Mouse (Mus musculus) neural tube, embryonic 11.5 days (tissue): Measurements from ENCODE around the gene Dnajb14. TPM values are rescaled to one million over a fixed set of nuclear protein-coding genes. Genes with fewer than 3 reads are reported as not detected.
"Not testable (repeated sequence)": the region's sequence is repeated elsewhere in the genome, so short reads cannot be mapped to it uniquely, and the experiment has no call there.

Experiments
- ATAC-seq: fragments of 200-750 bp; cut with Nextera tagmentation; 2 replicates; pipeline ENCODE4 v1.8.0; 2017; ENCODE audit warnings: moderate number of reproducible peaks, mild to moderate bottlenecking, moderate TSS enrichment, moderate library complexity; ENCODE audit not compliant: insufficient read depth, low FRiP score, low TSS enrichment
- DNase-seq: peaks from one replicate; pipeline ENCODE4 v3.0.0-alpha.2; 2015; ENCODE audit warnings: low spot score
- H3K27ac ChIP-seq: fragments of 300-500 bp; sonication (generic); 2 replicates; pipeline ENCODE4 v1.5.1; 2014; ENCODE audit warnings: low read depth, mild to moderate bottlenecking, low read length
- H3K27me3 ChIP-seq: fragments of 300-500 bp; sonication (generic); 2 replicates; pipeline ENCODE4 v1.6.1; 2014; ENCODE audit warnings: mild to moderate bottlenecking, low read length, mixed read lengths; ENCODE audit not compliant: control insufficient read depth, insufficient read depth
- H3K36me3 ChIP-seq: fragments of 300-500 bp; sonication (generic); 2 replicates; pipeline ENCODE4 v1.6.1; 2014; ENCODE audit warnings: mild to moderate bottlenecking, low read length, moderate library complexity, mixed read lengths; ENCODE audit not compliant: control insufficient read depth, insufficient read depth
- H3K4me1 ChIP-seq: fragments of 300-500 bp; sonication (generic); 2 replicates; pipeline ENCODE4 v1.6.1; 2014; ENCODE audit warnings: low read length, mixed read lengths; ENCODE audit not compliant: control insufficient read depth, insufficient read depth
- H3K4me2 ChIP-seq: fragments of 300-500 bp; sonication (generic); 2 replicates; pipeline ENCODE4 v1.6.1; 2014; ENCODE audit warnings: low read depth, mild to moderate bottlenecking, moderate library complexity
- H3K4me3 ChIP-seq: fragments of 300-500 bp; sonication (generic); 2 replicates; pipeline ENCODE4 v1.5.1; 2014; ENCODE audit warnings: low read depth, low read length
- H3K9ac ChIP-seq: fragments of 300-500 bp; sonication (generic); 2 replicates; pipeline ENCODE4 v1.6.1; 2014; ENCODE audit warnings: mild to moderate bottlenecking, low read length
- H3K9me3 ChIP-seq: fragments of 300-500 bp; sonication (generic); 2 replicates; pipeline ENCODE4 v1.6.1; 2016; ENCODE audit warnings: low read length; ENCODE audit not compliant: control insufficient read depth
- WGBS: fragments of 180-500 bp; shearing (Covaris S2); extraction: QIAGEN DNeasy Blood & Tissue Kit; methylation state at CpG from one replicate; pipeline ENCODE4 v1.1.7; 2014; 5-methylcytosine and 5-hydroxymethylcytosine counted together
- polyA plus RNA-seq: library from polyadenylated mRNA; unstranded; fragments of >200 nt; fragmentation: Nextera tagmentation; extraction: Ambion mirVana; gene quantifications from 2 replicates; pipeline ENCODE4 v1.2.1, GENCODE M21; 2014

Gene Dnajb14
- polyA plus RNA-seq, 1 experiment from 2014 or later, result 8.7 TPM

DNA sequence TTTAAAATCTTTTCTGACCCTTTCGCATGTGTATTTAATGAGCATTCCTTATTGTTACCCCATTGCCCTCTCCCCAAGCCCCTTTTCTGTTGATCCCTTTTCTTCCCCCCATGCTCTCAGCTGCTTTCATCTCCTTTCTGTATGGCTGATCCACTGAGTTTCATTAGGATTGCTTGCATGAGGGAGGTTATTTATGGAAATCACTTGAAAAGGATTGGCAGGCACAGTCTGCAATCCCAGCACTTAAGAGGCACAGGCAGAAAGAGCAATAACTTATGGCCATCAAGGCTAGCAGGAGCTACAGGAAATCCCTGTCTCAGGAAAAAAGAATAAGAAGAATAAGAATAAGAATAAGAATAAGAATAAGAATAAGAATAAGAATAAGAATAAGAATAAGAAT, 30.9 kb upstream of the Dnajb14 start:
- no peaks in the 10 kb centered on the region for H3K4me1 ChIP-seq
- H3K9ac ChIP-seq, result no peak overlapping the region
- 86% methylated on average over 1 of the region's 1 CpGs for WGBS
- H3K27me3 ChIP-seq, result no peaks in the 10 kb centered on the region
- no peak overlapping the region for H3K4me2 ChIP-seq
- H3K9me3 ChIP-seq, result no peaks in the 10 kb centered on the region
- H3K36me3 ChIP-seq, result no peaks in the 10 kb centered on the region
- H3K27ac ChIP-seq, result no peak overlapping the region
- no peak overlapping the region for H3K4me3 ChIP-seq
- no peak for DNase-seq
- no peak for ATAC-seq

DNA sequence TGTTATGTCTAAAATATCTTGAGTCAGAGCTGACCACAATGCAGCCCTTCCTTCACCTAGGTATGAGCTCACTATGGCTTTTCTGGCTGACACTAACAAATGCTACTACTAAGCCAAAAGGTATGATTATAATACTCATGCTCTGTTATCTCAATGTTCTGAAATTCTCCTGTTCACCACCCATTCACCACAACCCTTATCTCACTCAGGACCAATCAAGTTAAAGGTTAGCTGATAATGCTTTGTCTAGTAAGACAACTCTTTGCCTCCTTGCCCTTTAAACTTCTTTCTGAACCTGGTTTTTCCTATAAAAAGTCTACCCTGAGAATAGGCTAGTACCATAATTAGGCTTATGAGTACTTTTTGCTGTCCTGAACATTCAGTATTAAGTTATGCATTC, 29.3 kb upstream of the Dnajb14 start:
- ATAC-seq (no peak), DNase-seq (no peak)
- no peaks in the 10 kb centered on the region for H3K36me3 ChIP-seq
- no peak overlapping the region for H3K4me2 ChIP-seq
- no peak overlapping the region for H3K4me3 ChIP-seq
- H3K27me3 ChIP-seq, result no peaks in the 10 kb centered on the region
- H3K27ac ChIP-seq, result no peak overlapping the region
- no peaks in the 10 kb centered on the region for H3K4me1 ChIP-seq
- H3K9ac ChIP-seq, result no peak overlapping the region
- no peaks in the 10 kb centered on the region for H3K9me3 ChIP-seq

DNA sequence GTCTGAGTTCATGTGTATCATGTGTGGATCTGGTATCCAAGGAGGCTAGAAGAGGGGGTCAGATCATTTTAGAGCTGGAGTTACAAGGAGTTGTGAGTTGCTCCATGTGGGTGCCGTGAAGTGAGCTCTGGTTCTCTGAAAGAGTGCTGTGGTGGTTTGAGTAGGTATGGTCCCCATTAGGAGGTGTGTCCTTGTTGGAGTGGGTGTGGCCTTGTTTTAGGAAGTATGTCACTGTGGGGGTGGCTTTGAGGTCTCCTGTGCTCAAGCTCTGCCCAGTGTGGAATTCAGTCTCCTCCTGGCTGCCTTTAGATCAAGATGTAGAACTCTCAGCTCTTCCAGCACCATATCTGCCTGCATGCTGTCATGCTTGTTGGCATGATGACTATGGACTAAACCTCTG, 24.5 kb upstream of the Dnajb14 start:
- no peaks in the 10 kb centered on the region for H3K27me3 ChIP-seq
- H3K4me1 ChIP-seq, result no peaks in the 10 kb centered on the region
- 84% methylated on average over 1 of the region's 1 CpGs for WGBS
- no peaks in the 10 kb centered on the region for H3K36me3 ChIP-seq
- no peaks in the 10 kb centered on the region for H3K9me3 ChIP-seq
- H3K4me2 ChIP-seq, result no peak overlapping the region
- no peak overlapping the region for H3K27ac ChIP-seq
- no peak for DNase-seq
- no peak overlapping the region for H3K4me3 ChIP-seq
- ATAC-seq, result no peak
- H3K9ac ChIP-seq, result no peak overlapping the region

DNA sequence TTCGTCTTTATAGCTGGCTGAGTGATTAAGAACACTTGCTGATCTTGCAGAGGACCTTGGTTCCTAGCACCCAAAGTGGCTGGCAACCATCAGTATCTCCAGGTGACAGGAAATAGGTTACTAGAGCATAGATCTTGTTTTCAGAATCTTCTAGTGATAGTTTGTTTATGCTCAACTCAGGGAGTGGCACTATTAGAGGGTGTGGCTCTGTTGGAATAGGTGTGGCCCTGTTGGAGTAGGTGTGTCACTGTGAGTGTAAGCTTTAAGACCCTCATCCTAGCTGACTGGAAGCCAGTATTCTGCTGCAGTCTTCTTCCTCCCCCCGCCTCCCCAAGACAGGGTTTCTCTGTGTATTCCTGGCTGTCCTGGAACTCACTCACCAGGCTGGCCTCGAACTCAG, 23.2 kb upstream of the Dnajb14 start:
- no peak for ATAC-seq
- DNase-seq, result no peak
- WGBS, result 87% methylated on average over 3 of the region's 3 CpGs

DNA sequence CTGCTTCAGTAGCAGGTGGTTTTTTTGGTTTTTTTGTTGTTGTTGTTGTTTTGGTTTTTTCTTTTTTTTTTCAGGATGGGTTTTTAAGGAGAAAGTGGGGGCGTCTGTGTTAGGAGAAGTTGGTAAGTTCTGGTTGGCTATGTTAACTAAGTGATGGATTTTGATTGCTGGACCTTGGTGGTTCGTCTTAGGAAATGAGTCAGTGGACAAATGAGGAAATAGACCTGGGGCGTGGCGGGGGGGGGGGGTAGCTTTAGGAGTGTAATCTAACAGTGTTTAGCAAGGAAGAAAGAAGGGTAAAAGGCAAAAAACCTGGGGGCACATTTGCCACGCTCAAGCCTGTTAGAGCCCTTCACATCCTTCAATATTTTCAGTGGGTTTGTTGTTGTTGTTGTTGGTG, 20.9 kb upstream of the Dnajb14 start:
- no peak for DNase-seq
- no peak overlapping the region for H3K4me2 ChIP-seq
- H3K27me3 ChIP-seq, result no peaks in the 10 kb centered on the region
- no peak for ATAC-seq
- H3K9ac ChIP-seq, result no peak overlapping the region
- no peak overlapping the region for H3K4me3 ChIP-seq
- H3K4me1 ChIP-seq, result no peaks in the 10 kb centered on the region
- no peaks in the 10 kb centered on the region for H3K36me3 ChIP-seq
- H3K27ac ChIP-seq, result no peak overlapping the region
- H3K9me3 ChIP-seq, result no peaks in the 10 kb centered on the region
- WGBS, result 86% methylated on average over 5 of the region's 5 CpGs

More for the DNA sequence above, 23.2 kb upstream of the Dnajb14 start:
- Histone ChIP-seq H3K36me3 (no peaks in the 10 kb centered on the region), H3K27ac (no peak overlapping the region), H3K9ac (no peak overlapping the region), H3K9me3 (no peaks in the 10 kb centered on the region), H3K27me3 (no peaks in the 10 kb centered on the region), H3K4me3 (no peak overlapping the region), H3K4me2 (no peak overlapping the region), H3K4me1 (no peaks in the 10 kb centered on the region)

DNA sequence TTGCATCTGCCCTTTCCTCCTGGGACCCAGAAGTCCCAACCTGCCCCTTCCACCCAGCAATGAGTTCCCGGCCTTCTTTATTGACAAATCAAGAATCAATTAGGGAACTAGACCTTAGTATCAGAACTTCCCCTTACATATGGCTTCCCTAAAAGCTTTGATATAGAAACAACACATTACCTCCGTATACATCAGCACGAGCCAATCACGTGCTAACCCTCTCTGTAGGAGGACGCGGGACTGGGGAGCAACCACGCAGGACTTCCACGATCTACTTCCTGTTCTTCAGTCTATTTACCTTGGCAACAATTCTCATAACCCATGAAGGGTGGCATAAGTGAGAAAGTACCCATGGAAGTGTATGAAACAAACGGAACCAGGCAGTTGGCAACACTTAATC, 19.1 kb upstream of the Dnajb14 start:
- H3K9me3 ChIP-seq, result no peaks in the 10 kb centered on the region
- no peak overlapping the region for H3K4me2 ChIP-seq
- ATAC-seq (no peak), DNase-seq (no peak)
- H3K4me3 ChIP-seq, result no peak overlapping the region
- H3K27ac ChIP-seq, result no peak overlapping the region
- 95% methylated on average over 9 of the region's 9 CpGs for WGBS
- H3K27me3 ChIP-seq, result no peaks in the 10 kb centered on the region
- H3K36me3 ChIP-seq, result no peaks in the 10 kb centered on the region
- H3K9ac ChIP-seq, result no peak overlapping the region
- no peaks in the 10 kb centered on the region for H3K4me1 ChIP-seq

DNA sequence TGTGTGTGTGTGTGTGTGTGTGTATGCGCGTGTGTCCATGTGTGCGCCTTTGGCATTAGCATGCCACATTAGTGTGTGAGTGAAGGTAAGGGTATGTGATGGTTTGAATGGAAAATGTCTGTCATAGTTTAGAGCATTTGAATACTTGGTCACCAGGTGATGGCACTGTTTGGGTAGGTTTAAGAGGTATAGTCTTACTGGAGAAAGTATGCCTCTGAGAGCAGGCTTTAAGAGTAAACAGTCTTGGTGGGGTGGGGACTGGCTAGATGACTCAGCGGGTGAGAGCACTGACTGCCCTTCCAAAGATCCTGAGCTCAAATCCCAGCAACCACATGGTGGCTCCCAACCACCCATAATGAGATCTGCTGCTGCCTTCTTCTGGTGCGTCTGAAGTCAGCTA, 17.8 kb upstream of the Dnajb14 start:
- H3K36me3 ChIP-seq, result no peaks in the 10 kb centered on the region
- no peak for ATAC-seq
- WGBS, result 89% methylated on average over 5 of the region's 5 CpGs

DNA sequence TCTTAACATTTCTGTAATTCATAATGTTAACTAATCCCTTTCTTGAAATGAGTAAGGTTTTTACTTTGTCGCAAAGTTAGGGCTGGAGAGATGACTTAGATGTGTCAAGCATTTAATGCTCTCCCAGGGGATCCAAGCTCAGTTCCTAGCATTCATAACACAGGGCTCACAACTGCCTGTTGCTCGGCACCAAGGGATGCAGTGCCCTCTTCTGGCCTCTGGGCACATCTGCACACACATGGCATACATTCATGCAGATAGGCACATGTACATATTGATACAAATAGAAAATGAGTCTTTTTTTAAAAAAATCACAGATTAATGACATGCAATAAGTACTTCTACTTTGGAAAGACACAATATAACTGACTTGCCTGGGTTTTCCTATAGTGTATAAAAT, 16.3 kb upstream of the Dnajb14 start:
- DNase-seq, result no peak
- H3K27ac ChIP-seq, result no peak overlapping the region
- WGBS, result 89% methylated on average over 2 of the region's 2 CpGs
- H3K27me3 ChIP-seq, result no peaks in the 10 kb centered on the region
- no peak overlapping the region for H3K4me3 ChIP-seq
- no peak for ATAC-seq
- H3K4me2 ChIP-seq, result no peak overlapping the region
- no peaks in the 10 kb centered on the region for H3K4me1 ChIP-seq
- H3K36me3 ChIP-seq, result no peaks in the 10 kb centered on the region
- no peak overlapping the region for H3K9ac ChIP-seq
- no peaks in the 10 kb centered on the region for H3K9me3 ChIP-seq

More for the DNA sequence above, 17.8 kb upstream of the Dnajb14 start:
- no peak overlapping the region for H3K4me3 ChIP-seq
- H3K4me2 ChIP-seq, result no peak overlapping the region
- H3K9ac ChIP-seq, result no peak overlapping the region
- no peak for DNase-seq
- no peaks in the 10 kb centered on the region for H3K9me3 ChIP-seq
- no peak overlapping the region for H3K27ac ChIP-seq
- H3K4me1 ChIP-seq, result no peaks in the 10 kb centered on the region
- no peaks in the 10 kb centered on the region for H3K27me3 ChIP-seq

DNA sequence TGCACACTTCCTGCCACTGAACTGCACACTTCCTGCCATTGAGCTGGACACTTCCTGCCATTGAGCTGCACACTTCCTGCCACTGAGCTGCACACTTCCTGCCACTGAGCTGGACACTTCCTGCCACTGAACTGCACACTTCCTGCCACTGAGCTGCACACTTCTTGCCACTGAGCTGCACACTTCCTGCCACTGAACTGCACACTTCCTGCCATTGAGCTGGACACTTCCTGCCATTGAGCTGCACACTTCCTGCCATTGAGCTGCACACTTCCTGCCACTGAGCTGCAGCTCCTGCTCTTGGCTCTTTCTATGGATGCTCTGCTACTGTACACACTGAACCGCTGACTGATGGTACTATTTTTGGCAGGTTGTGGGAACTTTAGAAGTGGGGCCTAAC, 14.5 kb upstream of the Dnajb14 start:
- not testable (repeated sequence) for H3K4me1 ChIP-seq, DNase-seq, H3K4me3 ChIP-seq, H3K4me2 ChIP-seq, H3K9ac ChIP-seq, ATAC-seq, H3K27me3 ChIP-seq, H3K27ac ChIP-seq, H3K36me3 ChIP-seq, H3K9me3 ChIP-seq
- 92% methylated on average over 1 of the region's 1 CpGs for WGBS
